Mouse (Mus musculus): ENCODE results near the gene Sema6b. TPM values are rescaled to one million over a fixed set of nuclear protein-coding genes. Genes with fewer than 3 reads are reported as not detected.

Gene Sema6b
- polyA plus RNA-seq, 1 experiment from 2014 or later, result 5.4 TPM

GRCm38 (mm10) chr17:56164510-56164909 is 24.4 kb upstream of the Sema6b start:
- H3K9me3 ChIP-seq, result no peaks in the 10 kb centered on the region
- no peaks in the 10 kb centered on the region for H3K36me3 ChIP-seq (replicated peaks)
- H3K9ac ChIP-seq, result no peak overlapping the region
- no peak overlapping the region for H3K27ac ChIP-seq
- H3K4me2 ChIP-seq, result no peak overlapping the region
- ATAC-seq (ENCODE audit: low FRiP score), result no peak
- H3K4me3 ChIP-seq (replicated peaks), result no peak overlapping the region
- peaks cover 16% of the 10 kb centered on the region for H3K27me3 ChIP-seq
- peaks cover 24% of the 10 kb centered on the region for H3K4me1 ChIP-seq
- WGBS, result 78% methylated on average over 3 of the region's 3 CpGs

- 0 out of 2 replicates have a peak overlapping the region, but pooled peaks have one; percentile 68 for H3K4me2 ChIP-seq
- no peak overlapping the region for H3K27ac ChIP-seq
- no peak overlapping the region for H3K9ac ChIP-seq
- ATAC-seq (ENCODE audit: low FRiP score), result no peak
- H3K4me3 ChIP-seq (replicated peaks), result no peak overlapping the region
- no peaks in the 10 kb centered on the region for H3K9me3 ChIP-seq
- peaks cover 24% of the 10 kb centered on the region for H3K27me3 ChIP-seq
- peaks cover 24% of the 10 kb centered on the region for H3K4me1 ChIP-seq
- no peaks in the 10 kb centered on the region for H3K36me3 ChIP-seq (replicated peaks)
- WGBS, result 79% methylated on average over 6 of the region's 6 CpGs
Observed at GRCm38 (mm10) chr17:56163523-56164102, 23.5 kb upstream of the Sema6b start.

GRCm38 (mm10) chr17:56162231-56162774 is 22.2 kb upstream of the Sema6b start, which contains the start of gene Tnfaip8l1:
Tnfaip8l1 (plus strand) TSS chr17:56162477.
- Histone ChIP-seq H3K9me3 (no peaks in the 10 kb centered on the region), H3K27ac (no peak within 1 kb of the TSS), H3K4me2 (peak within 1 kb of the TSS; percentile 68), H3K27me3 (peaks cover 37% of the 10 kb centered on the region), H3K9ac (peak within 1 kb of the TSS; percentile 55), H3K4me3 (replicated peaks) (peak within 1 kb of the TSS; percentile 44), H3K4me1 (peaks cover 24% of the 10 kb centered on the region), H3K36me3 (replicated peaks) (no peaks in the 10 kb centered on the region)
- peak; percentile 98 for ATAC-seq (ENCODE audit: low FRiP score)
- under 1% methylated on average over 30 of the region's 30 CpGs for WGBS

GRCm38 (mm10) chr17:56159729-56160128 is 19.6 kb upstream of the Sema6b start:
- no peak overlapping the region for H3K4me3 ChIP-seq (replicated peaks)
- H3K36me3 ChIP-seq (replicated peaks), result no peaks in the 10 kb centered on the region
- peaks cover 16% of the 10 kb centered on the region for H3K4me1 ChIP-seq
- no peak overlapping the region for H3K9ac ChIP-seq
- H3K4me2 ChIP-seq, result no peak overlapping the region
- H3K27me3 ChIP-seq, result peaks cover 63% of the 10 kb centered on the region
- 3% methylated on average over 9 of the region's 9 CpGs for WGBS
- no peak overlapping the region for H3K27ac ChIP-seq
- H3K9me3 ChIP-seq, result no peaks in the 10 kb centered on the region
- ATAC-seq (ENCODE audit: low FRiP score), result no peak

- Histone ChIP-seq H3K9me3 (no peaks in the 10 kb centered on the region), H3K36me3 (replicated peaks) (no peaks in the 10 kb centered on the region), H3K27ac (no peak overlapping the region), H3K27me3 (peaks cover 80% of the 10 kb centered on the region), H3K4me2 (no peak overlapping the region), H3K4me3 (replicated peaks) (no peak overlapping the region), H3K9ac (no peak overlapping the region), H3K4me1 (peaks cover 18% of the 10 kb centered on the region)
- peak; percentile 72 for ATAC-seq (ENCODE audit: low FRiP score)
- 41% methylated on average over 9 of the region's 9 CpGs for WGBS
Observed at GRCm38 (mm10) chr17:56153643-56154042, 13.5 kb upstream of the Sema6b start.

GRCm38 (mm10) chr17:56149897-56150296 is 9.8 kb upstream of the Sema6b start:
- ATAC-seq (ENCODE audit: low FRiP score), result no peak
- Histone ChIP-seq H3K4me1 (peaks cover 31% of the 10 kb centered on the region), H3K27me3 (peaks cover 81% of the 10 kb centered on the region)

GRCm38 (mm10) chr17:56148790-56149618 is 8.9 kb upstream of the Sema6b start:
- Histone ChIP-seq H3K9ac (peak overlapping the region; percentile 41; the same call in 1 of the 2 replicates), H3K9me3 (no peaks in the 10 kb centered on the region), H3K36me3 (replicated peaks) (no peaks in the 10 kb centered on the region), H3K4me2 (peak overlapping the region; percentile 47), H3K27ac (no peak overlapping the region), H3K4me3 (replicated peaks) (peak overlapping the region; percentile 28), H3K4me1 (peaks cover 29% of the 10 kb centered on the region), H3K27me3 (peaks cover 79% of the 10 kb centered on the region)
- peak; percentile 37 for ATAC-seq (ENCODE audit: low FRiP score)
- WGBS, result 2% methylated on average over 29 of the region's 30 CpGs

More at GRCm38 (mm10) chr17:56149897-56150296, 9.8 kb upstream of the Sema6b start:
- Histone ChIP-seq H3K27ac (no peak overlapping the region), H3K36me3 (replicated peaks) (no peaks in the 10 kb centered on the region), H3K9me3 (no peaks in the 10 kb centered on the region), H3K4me3 (replicated peaks) (no peak overlapping the region), H3K9ac (no peak overlapping the region), H3K4me2 (no peak overlapping the region)
- 36% methylated on average over 2 of the region's 2 CpGs for WGBS

- Histone ChIP-seq H3K36me3 (replicated peaks) (no peaks in the 10 kb centered on the region), H3K9me3 (no peaks in the 10 kb centered on the region), H3K4me3 (replicated peaks) (0 out of 2 replicates have a peak overlapping the region, but pooled peaks have one; percentile 28), H3K27me3 (peaks cover 84% of the 10 kb centered on the region), H3K4me1 (peaks cover 22% of the 10 kb centered on the region), H3K9ac (no peak overlapping the region), H3K27ac (no peak overlapping the region), H3K4me2 (peak overlapping the region; percentile 47)
- 16% methylated on average over 9 of the region's 9 CpGs for WGBS
- no peak for ATAC-seq (ENCODE audit: low FRiP score)
Observed at GRCm38 (mm10) chr17:56148280-56148679, 8.1 kb upstream of the Sema6b start.

- no peak overlapping the region for H3K27ac ChIP-seq
- H3K27me3 ChIP-seq, result peaks cover 93% of the 10 kb centered on the region
- H3K36me3 ChIP-seq (replicated peaks), result no peaks in the 10 kb centered on the region
- H3K9me3 ChIP-seq, result no peaks in the 10 kb centered on the region
- 71% methylated on average over 12 of the region's 12 CpGs for WGBS
- H3K4me2 ChIP-seq, result no peak overlapping the region
- peaks cover 29% of the 10 kb centered on the region for H3K4me1 ChIP-seq
- H3K4me3 ChIP-seq (replicated peaks), result no peak overlapping the region
- H3K9ac ChIP-seq, result no peak overlapping the region
- ATAC-seq (ENCODE audit: low FRiP score), result no peak
Observed at GRCm38 (mm10) chr17:56147420-56147819, 7.3 kb upstream of the Sema6b start.

GRCm38 (mm10) chr17:56146131-56146530 is 6.0 kb upstream of the Sema6b start:
- no peaks in the 10 kb centered on the region for H3K9me3 ChIP-seq
- H3K4me2 ChIP-seq, result no peak overlapping the region
- WGBS, result 16% methylated on average over 9 of the region's 9 CpGs
- H3K4me3 ChIP-seq (replicated peaks), result no peak overlapping the region
- peaks cover 42% of the 10 kb centered on the region for H3K4me1 ChIP-seq
- H3K27ac ChIP-seq, result no peak overlapping the region
- peaks cover 97% of the 10 kb centered on the region for H3K27me3 ChIP-seq
- H3K36me3 ChIP-seq (replicated peaks), result no peaks in the 10 kb centered on the region
- no peak for ATAC-seq (ENCODE audit: low FRiP score)
- no peak overlapping the region for H3K9ac ChIP-seq

- 78% methylated on average over 9 of the region's 9 CpGs for WGBS
- H3K4me2 ChIP-seq, result no peak overlapping the region
- no peaks in the 10 kb centered on the region for H3K9me3 ChIP-seq
- H3K4me3 ChIP-seq (replicated peaks), result no peak overlapping the region
- no peaks in the 10 kb centered on the region for H3K36me3 ChIP-seq (replicated peaks)
- peaks cover 97% of the 10 kb centered on the region for H3K27me3 ChIP-seq
- peaks cover 49% of the 10 kb centered on the region for H3K4me1 ChIP-seq
- H3K27ac ChIP-seq, result no peak overlapping the region
- no peak overlapping the region for H3K9ac ChIP-seq
- no peak for ATAC-seq (ENCODE audit: low FRiP score)
Observed at GRCm38 (mm10) chr17:56144546-56144945, 4.4 kb upstream of the Sema6b start.

All from forebrain, embryonic 12.5 days (tissue).